ENCODE assay signal across 9 mouse cellular contexts in genomic region chr19:42430981-42431380, GRCm38 (mm10). TPM values are rescaled to one million over a fixed set of nuclear protein-coding genes. Genes with fewer than 3 reads are reported as not detected.
DNase-seq lines count a peak whose midpoint lies in the region; ATAC-seq and TF ChIP-seq lines count a peak whose summit lies in the region.
"Had no signal": no experiment of that assay in that cellular context is flagged by ENCODE, and none has a peak within 500 bp of the region (broad histone marks: within the 10 kb centered on the region; RNA-seq: fewer than 3 reads in every experiment).

No protein-coding gene starts in this region.

- peak; percentile 10 to 27 for DNase-seq in cerebellum, adult 2 months
- no peak for DNase-seq in cerebellum, adult 8-10 months
- peak; percentile 21 for DNase-seq in right cerebral cortex, adult 18-20 months
- no peak for DNase-seq in right cerebral cortex, postnatal 36 days (ENCODE audit: low spot score in 2 of 2)
- no peak for DNase-seq in limb, embryonic 14.5 days (ENCODE audit: low spot score)
- DNase-seq in ovary, postnatal 10 days (ENCODE audit: low spot score), result no peak
- no peak for DNase-seq in adrenal gland, adult 8-10 months

- H3K9ac ChIP-seq in limb, embryonic 14.5 days (ENCODE audit: low read depth, low read length, severe bottlenecking), result no peak overlapping the region
- no peak overlapping the region for H3K9ac ChIP-seq in stomach, embryonic 15.5 days
- H3K9ac ChIP-seq: liver, embryonic 15.5 days had no signal

- H3K4me1 ChIP-seq in cerebellum, adult 2 months (ENCODE audit: control insufficient read depth, insufficient read depth, low read length), result no peaks in the 10 kb centered on the region
- H3K4me1 ChIP-seq in limb, embryonic 14.5 days (ENCODE audit: control insufficient read depth, insufficient read depth, low read length), result peaks cover 5% of the 10 kb centered on the region; the same call in 1 of the 2 replicates
- H3K4me1 ChIP-seq in stomach, embryonic 15.5 days, result peaks cover 9% of the 10 kb centered on the region

- H3K4me3 ChIP-seq in cerebellum, adult 2 months (replicated peaks; ENCODE audit: insufficient read depth, low read depth, low read length), result no peak overlapping the region
- peak overlapping the region; percentile 50 for H3K4me3 ChIP-seq in limb, embryonic 14.5 days (replicated peaks; ENCODE audit: low read length)
- peak overlapping the region; percentile 55 for H3K4me3 ChIP-seq in stomach, embryonic 15.5 days (replicated peaks)

- H3K27me3 ChIP-seq in cerebellum, adult 2 months (ENCODE audit: control insufficient read depth, insufficient read depth, low read length), result peaks cover 1% of the 10 kb centered on the region; the same call in 1 of the 2 replicates
- H3K27me3 ChIP-seq in limb, embryonic 14.5 days (ENCODE audit: control insufficient read depth, insufficient read depth, low read length), result peaks cover 55% of the 10 kb centered on the region
- H3K27me3 ChIP-seq in stomach, embryonic 15.5 days (replicated peaks), result peaks cover 66% of the 10 kb centered on the region

- no peak overlapping the region for H3K27ac ChIP-seq in cerebellum, adult 2 months (ENCODE audit: insufficient read depth, low read length)
- H3K27ac ChIP-seq in limb, embryonic 14.5 days (replicated peaks; ENCODE audit: low read depth, low read length), result no peak overlapping the region
- H3K27ac ChIP-seq in stomach, embryonic 15.5 days, result no peak overlapping the region
- H3K27ac ChIP-seq: liver, embryonic 15.5 days had no signal

- no peaks in the 10 kb centered on the region for H3K9me3 ChIP-seq in limb, embryonic 14.5 days (ENCODE audit: control insufficient read depth, low read length)
- H3K9me3 ChIP-seq in stomach, embryonic 15.5 days, result no peaks in the 10 kb centered on the region
- H3K9me3 ChIP-seq: liver, embryonic 15.5 days had no signal

- H3K4me2 ChIP-seq in limb, embryonic 14.5 days (replicated peaks; ENCODE audit: low read depth, low read length, severe bottlenecking), result peak overlapping the region; percentile 93
- H3K4me2 ChIP-seq in stomach, embryonic 15.5 days, result peak overlapping the region; percentile 90

- no peaks in the 10 kb centered on the region for H3K36me3 ChIP-seq in limb, embryonic 14.5 days (ENCODE audit: control insufficient read depth, insufficient read depth, low read length)
- H3K36me3 ChIP-seq in stomach, embryonic 15.5 days, result no peaks in the 10 kb centered on the region
- H3K36me3 ChIP-seq: liver, embryonic 15.5 days had no signal

- TF ChIP-seq CTCF in cerebellum, adult 2 months (IDR thresholded peaks at IDR 0.05; ENCODE audit: borderline replicate concordance, insufficient read depth, low read depth, low read length), result no peak

- ATAC-seq in limb, embryonic 14.5 days (ENCODE audit: low FRiP score, low read depth), result no peak
- no peak for ATAC-seq in stomach, embryonic 15.5 days (ENCODE audit: insufficient read depth, low FRiP score, low read depth)

- TF ChIP-seq POLR2A in cerebellum, adult 2 months (IDR thresholded peaks at IDR 0.05; ENCODE audit: borderline replicate concordance, insufficient read depth, low read length), result no peak
- TF ChIP-seq POLR2A in limb, embryonic 14.5 days (IDR thresholded peaks at IDR 0.05; ENCODE audit: borderline replicate concordance, extremely low read depth, insufficient read depth, insufficient read length), result no peak

- 2% methylated on average over 19 of the region's 19 CpGs for WGBS in cerebellum, adult 2 months
- 4% methylated on average over 15 of the region's 19 CpGs for WGBS in limb, embryonic 14.5 days
- WGBS in stomach, embryonic 15.5 days, result 5% methylated on average over 19 of the region's 19 CpGs

RNA-seq across cellular contexts. Expression of gene Crtac1, which starts 0.6 kb away (rescaled TPM):
- 22.8 and 30.2 TPM in 2 replicates for polyA plus RNA-seq in cerebellum, adult 2 months (2012; rRNA removed)
- 3.4 and 3.6 TPM in 2 replicates for polyA plus RNA-seq in limb, embryonic 14.5 days (2012; rRNA removed)
- 3.1 and 3.5 TPM in 2 replicates for polyA plus RNA-seq in limb, embryonic 14.5 days (2014; fragmentation: Nextera tagmentation; extraction: Ambion mirVana)
- polyA plus RNA-seq in stomach, embryonic 15.5 days (2015; fragmentation: Nextera tagmentation; extraction: Ambion mirVana), result 3.8 and 4.0 TPM in 2 replicates
- total RNA-seq in adrenal gland, adult 8-10 months (2022), result 1 to 10 TPM in 2 of 4 experiments, under 1 TPM in 2; 0.26 to 2.3 (median 0.73) TPM

Comparison
In these comparisons a context has a peak if more than half of its experiments do, and no peak if none do; other contexts are left out.
1. DNase-seq: peak in cerebellum, adult 2 months (2 of 2) and right cerebral cortex, adult 18-20 months (single experiment); none in cerebellum, adult 8-10 months (single experiment), right cerebral cortex, postnatal 36 days (0 of 2), limb, embryonic 14.5 days (single experiment), ovary, postnatal 10 days (single experiment) and adrenal gland, adult 8-10 months (single experiment).